Mouse (Mus musculus) thymus, adult 2 months (tissue): ENCODE measurements around the gene Zfand4.
A peak's percentile ranks its signal among the peaks of the same experiment; 100 is the strongest.

Experiments used
- CTCF ChIP-seq: fragments of 200-500 bp; IDR thresholded peaks from 2 replicates; pipeline ENCODE4 v1.5.1; 2012; ENCODE audit warnings: mild to moderate bottlenecking, control low read depth, low read length, moderate library complexity, borderline replicate concordance; ENCODE audit not compliant: control insufficient read depth, poor library complexity, insufficient read depth; ENCODE audit errors: extremely low read depth
- POLR2A ChIP-seq: fragments of 200-500 bp; IDR thresholded peaks from 2 replicates; pipeline ENCODE4 v1.6.1; 2012; ENCODE audit warnings: mild to moderate bottlenecking, low read length, control low read depth, moderate library complexity; ENCODE audit not compliant: control insufficient read depth, poor library complexity, insufficient read depth; ENCODE audit errors: extremely low read depth

DNA sequence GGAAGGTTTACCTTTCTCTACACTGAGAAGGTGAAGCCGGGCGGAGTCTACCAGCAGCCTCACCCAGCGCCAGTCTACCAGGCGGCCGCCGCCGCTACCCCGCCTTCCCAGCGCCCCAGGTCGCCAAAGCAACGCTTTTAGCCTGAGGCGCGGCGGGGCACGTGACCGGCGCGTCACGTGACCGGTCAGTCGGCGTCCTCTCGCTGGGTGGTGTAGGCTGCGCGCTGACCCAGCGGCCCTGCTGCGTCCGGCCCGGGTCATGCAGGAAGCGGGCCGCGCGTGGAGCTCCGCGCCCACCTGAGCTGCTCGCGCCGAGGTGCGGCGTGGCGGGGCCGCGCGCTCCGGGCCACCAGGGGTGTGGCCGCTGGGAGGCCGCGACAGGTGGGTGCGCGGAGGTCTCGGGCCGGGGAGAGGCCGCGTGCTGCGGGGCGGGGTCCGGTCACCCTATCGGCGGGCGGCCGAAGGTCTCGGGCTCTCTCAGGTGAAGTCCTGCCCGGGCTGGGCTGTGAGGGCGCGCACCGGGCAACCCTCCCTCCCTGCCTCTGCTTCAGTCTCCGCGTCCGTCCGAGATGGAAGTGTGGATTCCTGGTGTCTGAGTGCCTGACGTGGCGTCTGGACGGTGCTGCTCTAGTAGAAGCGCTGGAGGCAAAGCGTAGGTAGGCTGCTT is 73.9 kb downstream of the Zfand4 start, which contains the start of gene March8:
- TF ChIP-seq CTCF (peak; percentile 24; the same call in 1 of the 2 replicates), POLR2A (no peak)
